ENCODE assay signal across 8 mouse cellular contexts in the genomic region with DNA sequence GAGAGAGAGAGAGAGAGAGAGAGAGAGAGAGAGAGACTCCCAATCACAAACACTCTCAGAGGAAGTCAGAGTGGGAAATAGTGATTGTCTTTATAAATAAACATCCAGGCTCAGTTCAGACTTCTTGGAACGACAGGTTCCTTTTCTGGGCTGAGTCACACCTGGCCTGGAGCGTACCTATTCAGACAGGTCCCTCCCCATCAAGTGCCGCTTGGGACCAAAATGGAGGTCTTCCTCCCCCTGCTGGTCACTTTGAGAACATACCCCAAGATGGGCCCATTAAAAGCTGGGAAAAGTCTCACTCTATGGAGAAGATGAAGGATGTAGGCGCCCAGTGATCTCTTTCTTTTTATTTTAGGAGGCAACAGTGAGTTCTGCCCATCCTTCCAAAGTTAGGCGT. TPM values are rescaled to one million over a fixed set of nuclear protein-coding genes. Genes with fewer than 3 reads are reported as not detected.
DNase-seq lines count a peak whose midpoint lies in the region; ATAC-seq and TF ChIP-seq lines count a peak whose summit lies in the region.

No protein-coding gene starts in this region.

- 5% methylated on average over 5 of the region's 5 CpGs for WGBS in heart, embryonic 12.5 days
- WGBS in intestine, embryonic 15.5 days = 2% methylated on average over 5 of the region's 5 CpGs
- 3% methylated on average over 5 of the region's 5 CpGs for WGBS in lung, embryonic 15.5 days

- H3K4me2 ChIP-seq in heart, embryonic 12.5 days = no peak overlapping the region
- no peak overlapping the region for H3K4me2 ChIP-seq in intestine, embryonic 15.5 days (replicated peaks)
- H3K4me2 ChIP-seq in lung, embryonic 15.5 days = no peak overlapping the region

- H3ac ChIP-seq in C2C12 (ENCODE audit: control insufficient read depth, insufficient read length, low read depth) = no peak overlapping the region

- H3K27ac ChIP-seq in heart, embryonic 12.5 days (ENCODE audit: poor library complexity, severe bottlenecking) = no peak overlapping the region
- no peak overlapping the region for H3K27ac ChIP-seq in bone marrow macrophage, adult 2 months (ENCODE audit: insufficient read depth, low read depth, low read length)
- no peak overlapping the region for H3K27ac ChIP-seq in intestine, embryonic 15.5 days
- H3K27ac ChIP-seq in lung, embryonic 15.5 days = 0 out of 2 replicates have a peak overlapping the region, but pooled peaks have one; percentile 25

- 0 out of 2 replicates have a peak, but pooled peaks cover 5% of the 10 kb centered on the region for H3K27me3 ChIP-seq in heart, embryonic 12.5 days (replicated peaks)
- H3K27me3 ChIP-seq in C2C12 (ENCODE audit: control insufficient read depth, insufficient read depth, insufficient read length) = peaks cover 7% of the 10 kb centered on the region
- no peaks in the 10 kb centered on the region for H3K27me3 ChIP-seq in intestine, embryonic 15.5 days (replicated peaks)
- H3K27me3 ChIP-seq in lung, embryonic 15.5 days = no peaks in the 10 kb centered on the region

- H3K36me3 ChIP-seq in heart, embryonic 12.5 days = no peaks in the 10 kb centered on the region
- H3K36me3 ChIP-seq in C2C12 (ENCODE audit: control insufficient read depth, insufficient read depth) = no peaks in the 10 kb centered on the region
- H3K36me3 ChIP-seq in intestine, embryonic 15.5 days = no peaks in the 10 kb centered on the region
- H3K36me3 ChIP-seq in lung, embryonic 15.5 days = no peaks in the 10 kb centered on the region

- DNase-seq in heart, adult 18-20 months = peak; percentile 73 to 85
- peak; percentile 57 for DNase-seq in skeletal muscle tissue, adult 2 months (ENCODE audit: low read depth, low spot score)

- no peak overlapping the region for H3K9ac ChIP-seq in heart, embryonic 12.5 days
- no peak overlapping the region for H3K9ac ChIP-seq in intestine, embryonic 15.5 days
- no peak overlapping the region for H3K9ac ChIP-seq in lung, embryonic 15.5 days

- no peak for ATAC-seq in heart, embryonic 12.5 days (ENCODE audit: insufficient number of reproducible peaks, low FRiP score)
- peak; percentile 85 for ATAC-seq in erythroblast, adult 5-6 weeks (replicated peaks; ENCODE audit: low FRiP score, poor library complexity, severe bottlenecking)
- ATAC-seq in intestine, embryonic 15.5 days = peak; percentile 78
- ATAC-seq in lung, embryonic 15.5 days (ENCODE audit: borderline replicate concordance, extremely low read depth, low FRiP score, low TSS enrichment) = no peak; the same call in 1 of the 2 replicates

- H3K4me1 ChIP-seq in heart, embryonic 12.5 days (replicated peaks) = peaks cover 14% of the 10 kb centered on the region
- peaks cover 8% of the 10 kb centered on the region for H3K4me1 ChIP-seq in bone marrow macrophage, adult 2 months (ENCODE audit: control insufficient read depth, insufficient read depth, low read length)
- no peaks in the 10 kb centered on the region for H3K4me1 ChIP-seq in intestine, embryonic 15.5 days (replicated peaks)
- H3K4me1 ChIP-seq in lung, embryonic 15.5 days = peaks cover 12% of the 10 kb centered on the region

- H3K79me3 ChIP-seq in C2C12 (ENCODE audit: low read depth) = no peaks in the 10 kb centered on the region

- H3K9me3 ChIP-seq in heart, embryonic 12.5 days (replicated peaks) = no peaks in the 10 kb centered on the region
- H3K9me3 ChIP-seq in intestine, embryonic 15.5 days = no peaks in the 10 kb centered on the region
- no peaks in the 10 kb centered on the region for H3K9me3 ChIP-seq in lung, embryonic 15.5 days

- TF ChIP-seq POLR2A in bone marrow macrophage, adult 2 months (IDR thresholded peaks at IDR 0.05; ENCODE audit: borderline replicate concordance, low read depth, low read length) = no peak

- TF ChIP-seq CTCF in C2C12 (IDR thresholded peaks at IDR 0.05; ENCODE audit: control insufficient read depth, insufficient read depth, insufficient read length) = peak; percentile 41
- TF ChIP-seq CTCF in bone marrow macrophage, adult 2 months (IDR thresholded peaks at IDR 0.05; ENCODE audit: low read depth, low read length) = peak; percentile 92

- H3K79me2 ChIP-seq in C2C12 (ENCODE audit: control insufficient read depth, insufficient read depth) = no peaks in the 10 kb centered on the region

- no peak overlapping the region for H3K4me3 ChIP-seq in heart, embryonic 12.5 days
- no peak overlapping the region for H3K4me3 ChIP-seq in C2C12 (ENCODE audit: insufficient read depth, poor library complexity, severe bottlenecking)
- H3K4me3 ChIP-seq in bone marrow macrophage, adult 2 months (ENCODE audit: insufficient read depth, low read length) = no peak overlapping the region
- no peak overlapping the region for H3K4me3 ChIP-seq in intestine, embryonic 15.5 days (replicated peaks)
- no peak overlapping the region for H3K4me3 ChIP-seq in lung, embryonic 15.5 days

TF ChIP-seq in C2C12, 6 proteins besides CTCF, POLR2A, EP300 and RAD21:
- TF ChIP-seq MYOG (IDR thresholded peaks at IDR 0.05; ENCODE audit: control insufficient read depth, extremely low read depth, insufficient read length) = no peak
- no peak for TF ChIP-seq MAX (IDR thresholded peaks at IDR 0.05)
- no peak for TF ChIP-seq USF1 (IDR thresholded peaks at IDR 0.05; ENCODE audit: low read depth)
- no peak for TF ChIP-seq MYOD1 (IDR thresholded peaks at IDR 0.05; ENCODE audit: control insufficient read depth, insufficient read length, low read depth)
- no peak for TF ChIP-seq FOSL1 (IDR thresholded peaks at IDR 0.05; ENCODE audit: insufficient read depth, low read length, poor library complexity, severe bottlenecking)
- no peak for TF ChIP-seq CEBPB (IDR thresholded peaks at IDR 0.05; ENCODE audit: low read depth)
TF ChIP-seq in C2C12: peak in this region for 0.

RNA-seq across cellular contexts. Expression of gene Chit1, which starts 4.3 kb away (rescaled TPM):
- not detected for total RNA-seq in heart, adult 18-20 months (2021)
- 0.32 and 0.49 TPM in 2 replicates for polyA plus RNA-seq in heart, embryonic 12.5 days (2016; fragmentation: Nextera tagmentation; extraction: Ambion mirVana)
- 0.02 TPM for polyA plus RNA-seq in C2C12 (2012; fragmentation: generic; extraction: Trizol)
- not detected in 2 replicates for polyA plus RNA-seq in bone marrow macrophage, adult 2 months (2012; ENCODE audit: insufficient read depth, insufficient read length, missing spikeins)
- 1.3 and 2.9 TPM in 2 replicates for total RNA-seq in erythroblast, adult 5-6 weeks (2015; ENCODE audit: low replicate concordance)
- 0.28 TPM in 1 of 2 replicates, not detected in the other for total RNA-seq in erythroblast, adult 5-6 weeks (2017; ENCODE audit: low replicate concordance)
- polyA plus RNA-seq in intestine, embryonic 15.5 days (2015; fragmentation: Nextera tagmentation; extraction: Ambion mirVana) = not detected in 2 replicates
- polyA plus RNA-seq in lung, embryonic 15.5 days (2015; fragmentation: Nextera tagmentation; extraction: Ambion mirVana) = 0.19 and 0.35 TPM in 2 replicates

RNA-seq across cellular contexts. Expression of gene Btg2, which starts 27.8 kb away (rescaled TPM):
- 10 to 100 TPM; 31.1 to 32.0 TPM for total RNA-seq in heart, adult 18-20 months (2021)
- 37.8 and 40.4 TPM in 2 replicates for polyA plus RNA-seq in heart, embryonic 12.5 days (2016; fragmentation: Nextera tagmentation; extraction: Ambion mirVana)
- polyA plus RNA-seq in C2C12 (2012; fragmentation: generic; extraction: Trizol) = 10.2 TPM
- polyA plus RNA-seq in bone marrow macrophage, adult 2 months (2012; ENCODE audit: insufficient read depth, insufficient read length, missing spikeins) = 52.4 and 54.4 TPM in 2 replicates
- total RNA-seq in erythroblast, adult 5-6 weeks (2015; ENCODE audit: low replicate concordance) = 173 and 183 TPM in 2 replicates
- 354 and 411 TPM in 2 replicates for total RNA-seq in erythroblast, adult 5-6 weeks (2017; ENCODE audit: low replicate concordance)
- 41.0 and 41.3 TPM in 2 replicates for polyA plus RNA-seq in intestine, embryonic 15.5 days (2015; fragmentation: Nextera tagmentation; extraction: Ambion mirVana)
- polyA plus RNA-seq in lung, embryonic 15.5 days (2015; fragmentation: Nextera tagmentation; extraction: Ambion mirVana) = 111 and 115 TPM in 2 replicates

Comparison
In these comparisons a context has a peak if more than half of its experiments do, and no peak if none do; other contexts are left out.
1. ATAC-seq: peak in erythroblast, adult 5-6 weeks (single experiment) and intestine, embryonic 15.5 days (single experiment); none in heart, embryonic 12.5 days (single experiment) and lung, embryonic 15.5 days (single experiment).